Mouse (Mus musculus) brain, embryonic 14.5 days (tissue): ENCODE results near the gene Pgm5. TPM values are rescaled to one million over a fixed set of nuclear protein-coding genes. Genes with fewer than 3 reads are reported as not detected.

Source experiments
- DNase-seq: peaks from one replicate; pipeline ENCODE4 v3.0.0-alpha.2; 2011; ENCODE audit warnings: low read depth
- CTCF ChIP-seq: fragments of 200-500 bp; IDR thresholded peaks from 2 replicates; pipeline ENCODE4 v1.5.1; 2012; ENCODE audit warnings: inconsistent platforms, mild to moderate bottlenecking, moderate library complexity, borderline replicate concordance; ENCODE audit not compliant: insufficient read depth, insufficient read length; ENCODE audit errors: extremely low read depth
- POLR2A ChIP-seq: fragments of 200-500 bp; IDR thresholded peaks from 2 replicates; pipeline ENCODE4 v1.6.1; 2012; ENCODE audit warnings: mild to moderate bottlenecking, inconsistent platforms, borderline replicate concordance; ENCODE audit not compliant: poor library complexity, insufficient read depth, insufficient read length, severe bottlenecking; ENCODE audit errors: extremely low read depth
- polyA plus RNA-seq: library from polyadenylated mRNA; depleted of rRNA; stranded (reverse); fragments of >200 nt; gene quantifications from 2 replicates; pipeline ENCODE4 v1.2.3, GENCODE M21; 2012; rRNA removed

Gene Pgm5
- 3.4 and 6.7 TPM in 2 replicates for polyA plus RNA-seq

GRCm38 (mm10) chr19:24861612-24862451, at the start of gene Pgm5:
Pgm5 (minus strand) TSS chr19:24861855.
- TF ChIP-seq CTCF, result no peak
- no peak for TF ChIP-seq POLR2A
- peak; percentile 33 for DNase-seq

GRCm38 (mm10) chr19:24908385-24909155, 46.9 kb upstream of the Pgm5 start:
- DNase-seq, result no peak
- TF ChIP-seq CTCF, result no peak
- no peak for TF ChIP-seq POLR2A

GRCm38 (mm10) chr19:24907655-24908054, 46.0 kb upstream of the Pgm5 start:
- no peak for DNase-seq
- TF ChIP-seq CTCF (no peak), POLR2A (no peak)

GRCm38 (mm10) chr19:24902821-24903220, 41.2 kb upstream of the Pgm5 start:
- TF ChIP-seq POLR2A (no peak), CTCF (no peak)
- DNase-seq, result no peak

- no peak for DNase-seq
- no peak for TF ChIP-seq POLR2A
- no peak for TF ChIP-seq CTCF
These were observed 40.6 kb upstream of the Pgm5 start for GRCm38 (mm10) chr19:24902256-24902655.

GRCm38 (mm10) chr19:24901666-24902065, 40.0 kb upstream of the Pgm5 start:
- no peak for TF ChIP-seq CTCF
- no peak for TF ChIP-seq POLR2A
- DNase-seq, result no peak

GRCm38 (mm10) chr19:24900581-24901220, 39.0 kb upstream of the Pgm5 start, which contains the start of gene Foxd4:
Foxd4 (minus strand) TSS chr19:24901197.
- TF ChIP-seq POLR2A (no peak), CTCF (no peak)
- DNase-seq, result no peak

- DNase-seq, result peak; percentile 68
- TF ChIP-seq CTCF (no peak), POLR2A (no peak)
These were observed 38.2 kb upstream of the Pgm5 start for GRCm38 (mm10) chr19:24899578-24900544.

- DNase-seq, result peak; percentile 67
- TF ChIP-seq POLR2A (no peak), CTCF (no peak)
These were observed 37.3 kb upstream of the Pgm5 start for GRCm38 (mm10) chr19:24898737-24899577.

GRCm38 (mm10) chr19:24897896-24898736, 36.5 kb upstream of the Pgm5 start:
- DNase-seq, result peak; percentile 49
- TF ChIP-seq POLR2A (no peak), CTCF (no peak)
